Mouse (Mus musculus) frontal cortex, postnatal 25 days (tissue): ENCODE measurements around the gene Vps4a.
"Not testable (repeated sequence)": the region's sequence is repeated elsewhere in the genome, so short reads cannot be mapped to it uniquely, and the experiment has no call there.

Experiments used
- DNase-seq, 2 experiments: peaks; one replicate each; pipeline ENCODE4 v3.0.0; 2022; ENCODE audit warnings: low spot score in 2 of 2

Gene Vps4a

GRCm38 (mm10) chr8:107030650-107031576 is at the start of gene Vps4a:
TSS of gene Vps4a (plus strand) at chr8:107031222.
- peak; percentile 84 to 92 for DNase-seq

DNA sequence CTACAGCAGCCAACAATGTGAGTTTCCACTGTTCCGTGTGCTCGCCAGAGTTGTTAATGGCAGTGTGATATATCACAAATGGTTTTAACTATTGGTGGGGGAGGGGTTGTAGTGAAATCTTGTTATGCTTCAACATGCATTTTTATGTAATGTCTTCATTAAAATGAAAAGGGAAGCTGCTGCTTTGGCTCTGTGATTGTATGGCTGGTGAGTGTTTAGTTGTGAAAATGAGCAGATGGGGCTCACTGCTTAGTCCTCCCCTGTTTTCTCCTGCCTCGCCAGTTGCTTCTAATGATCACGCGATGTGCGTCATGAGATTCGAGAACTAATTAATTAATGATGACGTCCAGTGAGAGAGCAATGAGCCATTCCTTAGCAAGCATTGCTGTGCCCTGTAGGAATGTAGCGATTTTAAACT is 45.6 kb upstream of the Vps4a start:
- DNase-seq, result no peak

- DNase-seq, result no peak
Observed at GRCm38 (mm10) chr8:106985951-106986350, 45.1 kb upstream of the Vps4a start.

GRCm38 (mm10) chr8:106987557-106987956 is 43.5 kb upstream of the Vps4a start:
- no peak for DNase-seq

DNA sequence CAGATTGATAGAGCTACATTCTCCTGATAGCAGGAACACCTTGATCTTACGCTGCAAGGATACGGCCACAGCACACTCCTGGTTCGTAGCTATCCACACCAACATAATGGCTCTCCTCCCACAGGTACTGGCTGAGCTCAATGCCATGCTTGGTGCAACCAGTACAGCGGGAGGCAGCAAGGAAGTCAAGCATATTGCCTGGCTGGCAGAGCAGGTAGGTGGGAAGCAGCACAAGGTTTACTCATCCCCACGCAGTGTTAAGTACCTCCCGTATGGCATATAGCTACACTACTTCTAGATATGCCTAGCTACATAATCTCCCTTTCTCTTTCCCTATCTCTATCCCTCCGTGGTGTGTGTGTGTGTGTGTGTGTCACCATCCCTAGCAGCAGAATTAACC is 39.6 kb upstream of the Vps4a start:
- no peak for DNase-seq

GRCm38 (mm10) chr8:106996339-106996738 is 34.7 kb upstream of the Vps4a start:
- not testable (repeated sequence) for DNase-seq

DNA sequence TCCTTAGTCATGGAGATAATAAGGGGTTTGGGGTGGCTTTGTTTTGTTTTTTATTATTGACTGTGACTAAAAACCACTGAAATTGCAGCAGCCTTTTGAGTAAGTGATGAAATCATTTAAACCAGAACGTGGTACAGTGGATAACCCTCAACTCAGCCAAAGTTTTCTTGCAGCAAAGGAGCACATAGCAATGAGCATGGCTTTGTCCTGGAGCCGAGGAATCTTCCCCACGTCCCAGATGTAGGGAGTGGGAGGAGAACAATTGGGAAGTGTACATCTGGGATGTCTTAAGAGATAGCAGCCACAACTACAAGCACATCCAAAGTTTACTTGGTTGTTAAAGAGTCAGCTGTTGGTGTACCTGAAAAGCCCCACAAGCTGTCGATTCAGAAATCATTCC is 33.6 kb upstream of the Vps4a start:
- DNase-seq, result no peak

DNA sequence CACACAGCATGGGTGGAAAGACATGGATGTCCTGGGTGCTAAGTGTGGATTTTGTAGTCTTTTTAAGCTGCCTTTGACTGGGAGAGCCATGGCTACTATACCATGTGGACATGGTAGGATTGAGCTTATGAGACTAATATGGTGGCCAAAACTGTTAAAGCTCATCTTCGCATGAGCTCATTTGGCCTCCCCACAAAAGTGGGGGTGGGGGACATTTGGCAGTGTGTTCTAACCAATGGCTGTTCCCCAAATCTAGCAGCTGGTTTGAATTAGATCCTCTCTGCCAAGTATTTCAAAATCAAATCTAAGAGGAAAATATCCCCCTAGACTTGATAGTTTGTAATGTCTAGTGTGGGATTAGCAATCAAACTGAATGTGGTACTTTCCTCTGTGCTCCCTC is 32.0 kb upstream of the Vps4a start:
- DNase-seq, result no peak

- DNase-seq, result peak; percentile 86 to 88
Observed at GRCm38 (mm10) chr8:107002532-107002931, 28.5 kb upstream of the Vps4a start.

DNA sequence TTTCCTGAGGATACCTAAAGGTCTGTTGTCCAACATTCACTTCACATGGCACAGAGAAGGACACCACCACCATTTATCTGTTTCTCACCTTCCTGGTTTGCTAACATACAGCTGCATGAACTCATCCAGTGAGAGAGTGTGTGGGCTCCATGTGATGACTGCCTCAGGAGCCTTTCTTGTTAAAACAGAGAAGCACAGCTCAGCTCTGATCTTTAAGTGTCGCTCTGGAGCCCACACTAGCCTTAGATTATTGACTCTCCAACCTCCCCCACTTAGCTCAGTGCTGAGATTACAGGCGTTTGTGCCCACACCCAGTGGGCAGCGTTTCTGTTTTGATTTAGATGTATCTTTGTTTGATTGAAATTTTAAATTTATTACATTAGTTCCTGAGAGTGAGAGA is 23.2 kb upstream of the Vps4a start:
- DNase-seq, result no peak

DNA sequence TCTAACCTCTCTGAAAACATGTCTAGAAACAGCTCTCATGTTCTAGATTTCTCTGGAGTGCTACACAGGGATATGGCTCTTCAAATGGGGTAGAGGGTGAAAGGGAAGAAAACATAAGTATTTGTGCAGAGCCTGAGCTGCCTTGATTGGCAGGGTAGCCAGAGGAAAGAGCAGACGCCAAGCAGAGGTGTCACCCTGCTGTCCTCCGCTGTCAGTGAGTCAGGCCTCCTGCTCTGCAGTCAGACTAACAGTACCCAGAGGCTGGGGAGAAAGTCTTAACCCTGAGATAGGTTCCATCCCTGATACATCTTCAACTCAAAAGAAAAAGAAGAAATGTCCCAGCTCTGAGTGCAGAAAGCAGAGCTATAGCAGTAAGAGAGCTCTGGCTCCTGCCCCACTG is 18.4 kb upstream of the Vps4a start:
- DNase-seq, result no peak

GRCm38 (mm10) chr8:107014915-107015314 is 16.1 kb upstream of the Vps4a start:
- DNase-seq, result no peak

- DNase-seq, result no peak
Observed at GRCm38 (mm10) chr8:107023479-107023878, 7.5 kb upstream of the Vps4a start.

GRCm38 (mm10) chr8:107029310-107029709 is 1.7 kb upstream of the Vps4a start:
- no peak for DNase-seq

- no peak for DNase-seq
Observed at GRCm38 (mm10) chr8:107030058-107030457, 964 bp upstream of the Vps4a start.

DNA sequence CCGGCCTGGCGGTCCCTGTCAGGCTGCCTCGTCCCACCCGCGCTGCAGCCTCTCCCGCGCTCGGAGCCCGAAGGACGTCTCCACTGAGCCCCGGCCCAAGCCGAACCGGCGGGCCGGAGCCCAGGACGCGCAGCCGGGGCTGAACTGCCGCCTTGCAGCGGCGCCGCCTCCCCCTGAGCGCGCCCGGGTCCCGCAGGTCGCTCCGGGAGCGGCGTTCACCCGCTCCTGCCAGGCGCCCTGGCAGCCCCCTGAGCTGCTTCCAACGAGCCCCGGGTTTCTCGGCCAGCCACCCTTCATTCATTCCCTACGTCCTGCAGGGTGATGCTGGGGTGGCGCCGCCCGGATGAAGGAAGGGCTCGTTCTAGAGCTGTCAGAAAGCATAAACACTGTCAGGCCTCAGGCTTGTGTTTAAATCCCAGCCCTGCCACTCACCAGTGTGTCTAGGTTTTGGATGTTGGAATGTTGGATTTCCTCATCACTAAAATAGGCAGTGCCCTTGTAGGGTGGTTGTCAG is 612 bp downstream of the Vps4a start:
- DNase-seq, result no peak

DNA sequence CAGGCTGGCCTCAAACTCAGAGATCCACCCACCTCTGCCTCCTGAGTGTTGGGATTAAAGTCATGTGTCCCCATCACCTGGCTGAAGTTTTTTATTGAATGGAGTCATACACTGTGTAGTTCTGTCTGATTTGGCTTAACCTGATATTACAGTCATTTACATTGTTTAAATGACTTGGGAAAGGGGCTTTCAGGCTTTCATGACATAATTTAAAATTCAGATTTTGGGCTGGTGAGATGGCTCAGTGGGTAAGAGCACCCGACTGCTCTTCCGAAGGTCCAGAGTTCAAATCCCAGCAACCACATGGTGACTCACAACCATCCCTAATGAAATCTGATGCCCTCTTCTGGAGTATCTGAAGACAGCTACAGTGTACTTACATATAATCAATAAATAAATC is 2.6 kb downstream of the Vps4a start:
- DNase-seq, result not testable (repeated sequence)

GRCm38 (mm10) chr8:107035641-107036040 is 4.6 kb downstream of the Vps4a start:
- no peak for DNase-seq

DNA sequence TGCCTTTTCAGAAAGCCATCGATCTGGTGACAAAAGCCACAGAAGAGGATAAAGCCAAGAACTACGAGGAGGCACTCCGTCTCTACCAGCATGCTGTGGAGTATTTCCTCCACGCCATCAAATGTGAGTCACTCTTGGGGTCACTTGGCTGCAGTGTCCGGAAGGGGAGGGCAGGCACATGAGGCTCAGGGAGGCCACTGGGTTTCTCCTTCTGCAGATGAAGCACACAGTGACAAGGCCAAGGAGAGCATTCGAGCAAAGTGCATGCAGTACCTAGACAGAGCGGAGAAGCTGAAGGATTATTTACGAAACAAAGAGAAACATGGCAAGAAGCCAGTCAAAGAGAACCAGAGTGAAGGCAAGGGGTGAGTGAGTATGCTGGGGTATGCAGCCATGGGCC is 5.6 kb downstream of the Vps4a start:
- no peak for DNase-seq

DNA sequence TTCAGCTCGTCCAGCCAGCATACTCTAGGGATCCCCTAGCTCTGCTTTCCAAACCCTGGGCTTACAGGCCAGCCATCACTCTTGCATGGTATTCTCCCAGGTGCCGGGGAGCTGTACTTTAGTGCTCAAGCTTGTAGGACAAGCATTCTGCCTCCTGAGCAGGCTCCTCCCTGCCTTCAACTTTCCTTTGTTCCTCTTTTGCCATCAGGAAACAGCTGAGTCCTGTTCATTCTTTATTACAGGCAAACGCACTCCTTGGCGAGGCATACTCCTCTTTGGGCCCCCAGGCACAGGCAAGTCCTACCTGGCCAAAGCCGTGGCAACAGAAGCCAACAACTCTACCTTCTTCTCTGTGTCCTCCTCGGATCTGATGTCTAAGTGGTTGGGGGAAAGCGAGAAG is 9.6 kb downstream of the Vps4a start:
- no peak for DNase-seq

DNA sequence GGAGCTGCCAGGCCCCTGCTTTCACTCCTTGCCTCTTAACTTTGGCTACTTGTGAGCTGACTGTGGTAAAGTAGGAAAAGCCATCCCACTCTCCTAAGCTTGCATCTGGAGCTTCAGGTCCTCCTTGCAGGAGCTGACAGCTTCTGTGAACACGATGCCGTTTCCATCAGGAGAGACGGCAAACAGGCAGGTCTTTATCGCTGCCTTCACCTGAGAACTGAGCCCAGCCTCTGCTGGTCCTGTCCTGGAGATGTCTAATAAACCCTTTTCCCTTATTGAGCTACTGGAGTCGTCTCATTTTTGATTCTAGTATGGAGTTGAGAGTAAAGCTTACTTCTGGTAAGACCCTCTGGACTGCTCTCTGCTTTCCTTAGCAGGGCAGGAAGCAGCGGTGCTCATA is 14.5 kb downstream of the Vps4a start:
- DNase-seq, result no peak

DNA sequence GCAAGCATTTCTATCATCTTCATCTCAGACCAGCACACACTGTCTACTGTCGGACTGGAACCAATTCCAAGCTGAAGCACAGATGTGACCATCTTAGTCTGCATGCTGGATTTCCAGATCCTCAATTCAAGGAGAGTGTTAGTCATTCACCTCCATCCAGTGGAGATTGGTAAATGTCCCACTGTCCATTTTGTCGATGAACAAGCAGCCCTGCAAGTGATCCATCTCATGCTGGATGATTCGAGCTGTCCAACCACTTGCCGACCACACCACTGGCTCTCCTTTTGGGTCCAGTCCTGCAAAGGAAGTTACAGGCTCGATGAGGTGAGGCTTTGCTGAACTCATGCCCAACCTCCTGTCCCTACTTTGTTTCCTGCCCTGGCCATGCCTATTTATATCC is 16.0 kb downstream of the Vps4a start:
- no peak for DNase-seq
